Mouse (Mus musculus) mature B cell (primary cell): ENCODE measurements around the gene Sdk2.

Source experiments
- in situ Hi-C: fragments of 300-500 bp; cut with MboI; formaldehyde crosslinking; loops from 2 replicates; pipeline ENCODE4 v1.14.3; 2019

Gene Sdk2

GRCm38 (mm10) chr11:114066951-114067762 is at the start of gene Sdk2:
Gene Sdk2, minus strand, starts transcription at chr11:114067046.
- in situ Hi-C loops: no loop called here

- in situ Hi-C loops: no loop called here
These were observed 48.2 kb upstream of the Sdk2 start for GRCm38 (mm10) chr11:114115077-114115476.

GRCm38 (mm10) chr11:114114674-114115073 is 47.8 kb upstream of the Sdk2 start:
- in situ Hi-C loops: no loop called here

GRCm38 (mm10) chr11:114110851-114111250 is 44.0 kb upstream of the Sdk2 start:
- in situ Hi-C loops: no loop called here

GRCm38 (mm10) chr11:114093636-114094035 is 26.8 kb upstream of the Sdk2 start:
- in situ Hi-C loops: no loop called here

GRCm38 (mm10) chr11:114093175-114093574 is 26.3 kb upstream of the Sdk2 start:
- in situ Hi-C loops: no loop called here

- in situ Hi-C loops: no loop called here
These were observed 13.8 kb upstream of the Sdk2 start for GRCm38 (mm10) chr11:114080606-114081005.

- in situ Hi-C loops: no loop called here
These were observed 5.8 kb upstream of the Sdk2 start for GRCm38 (mm10) chr11:114072644-114073043.

- in situ Hi-C loops: no loop called here
These were observed 5.2 kb upstream of the Sdk2 start for GRCm38 (mm10) chr11:114071998-114072397.

GRCm38 (mm10) chr11:114070881-114071280 is 4.0 kb upstream of the Sdk2 start:
- in situ Hi-C loops: no loop called here

GRCm38 (mm10) chr11:114070131-114070530 is 3.3 kb upstream of the Sdk2 start:
- in situ Hi-C loops: no loop called here

- in situ Hi-C loops: no loop called here
These were observed 1.5 kb upstream of the Sdk2 start for GRCm38 (mm10) chr11:114068390-114068789.

GRCm38 (mm10) chr11:114066098-114066950 is 522 bp downstream of the Sdk2 start:
- in situ Hi-C loops: no loop called here

- in situ Hi-C loops: no loop called here
These were observed 1.2 kb downstream of the Sdk2 start for GRCm38 (mm10) chr11:114065596-114065995.

- in situ Hi-C loops: no loop called here
These were observed 1.9 kb downstream of the Sdk2 start for GRCm38 (mm10) chr11:114064871-114065388.

- in situ Hi-C loops: no loop called here
These were observed 4.9 kb downstream of the Sdk2 start for GRCm38 (mm10) chr11:114061946-114062345.

GRCm38 (mm10) chr11:114061265-114061664 is 5.6 kb downstream of the Sdk2 start:
- in situ Hi-C loops: no loop called here

- in situ Hi-C loops: no loop called here
These were observed 10.5 kb downstream of the Sdk2 start for GRCm38 (mm10) chr11:114056351-114056750.

GRCm38 (mm10) chr11:114054581-114055315 is 12.1 kb downstream of the Sdk2 start:
- in situ Hi-C loops: no loop called here

- in situ Hi-C loops: no loop called here
These were observed 15.5 kb downstream of the Sdk2 start for GRCm38 (mm10) chr11:114051361-114051760.

GRCm38 (mm10) chr11:114050511-114050910 is 16.3 kb downstream of the Sdk2 start:
- in situ Hi-C loops: no loop called here

GRCm38 (mm10) chr11:114047887-114048331 is 18.9 kb downstream of the Sdk2 start:
- in situ Hi-C loops: no loop called here
